Mouse (Mus musculus): Measurements from ENCODE around the gene Vps52. TPM values are rescaled to one million over a fixed set of nuclear protein-coding genes. Genes with fewer than 3 reads are reported as not detected.
"Not testable (repeated sequence)": the region's sequence is repeated elsewhere in the genome, so short reads cannot be mapped to it uniquely, and the experiment has no call there.

The Vps52 gene
- polyA plus RNA-seq, 1 experiment from 2014 or later: 69.6 TPM

DNA sequence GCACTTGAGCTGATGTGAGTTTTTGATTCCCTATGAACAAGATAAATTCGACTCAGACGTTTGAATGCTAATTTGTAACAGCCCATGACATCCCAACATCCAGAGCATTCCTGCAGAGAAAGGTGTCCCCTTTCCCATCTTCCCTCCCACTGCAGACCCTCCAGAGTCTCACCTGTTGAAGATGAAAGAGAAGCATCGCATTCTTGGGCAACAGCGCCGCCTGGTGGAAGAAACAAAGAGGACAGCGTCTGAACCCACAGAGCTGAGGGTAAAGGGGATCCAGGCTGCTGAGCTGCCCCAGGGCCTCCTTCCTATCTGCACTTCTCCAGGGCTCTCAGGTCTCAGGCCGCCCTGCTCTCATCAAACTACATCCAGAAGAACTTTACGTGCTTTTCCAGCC, 26.5 kb downstream of the Vps52 start:
- WGBS: 7% methylated on average over 8 of the region's 8 CpGs
- not testable (repeated sequence) for H3K9me3 ChIP-seq

DNA sequence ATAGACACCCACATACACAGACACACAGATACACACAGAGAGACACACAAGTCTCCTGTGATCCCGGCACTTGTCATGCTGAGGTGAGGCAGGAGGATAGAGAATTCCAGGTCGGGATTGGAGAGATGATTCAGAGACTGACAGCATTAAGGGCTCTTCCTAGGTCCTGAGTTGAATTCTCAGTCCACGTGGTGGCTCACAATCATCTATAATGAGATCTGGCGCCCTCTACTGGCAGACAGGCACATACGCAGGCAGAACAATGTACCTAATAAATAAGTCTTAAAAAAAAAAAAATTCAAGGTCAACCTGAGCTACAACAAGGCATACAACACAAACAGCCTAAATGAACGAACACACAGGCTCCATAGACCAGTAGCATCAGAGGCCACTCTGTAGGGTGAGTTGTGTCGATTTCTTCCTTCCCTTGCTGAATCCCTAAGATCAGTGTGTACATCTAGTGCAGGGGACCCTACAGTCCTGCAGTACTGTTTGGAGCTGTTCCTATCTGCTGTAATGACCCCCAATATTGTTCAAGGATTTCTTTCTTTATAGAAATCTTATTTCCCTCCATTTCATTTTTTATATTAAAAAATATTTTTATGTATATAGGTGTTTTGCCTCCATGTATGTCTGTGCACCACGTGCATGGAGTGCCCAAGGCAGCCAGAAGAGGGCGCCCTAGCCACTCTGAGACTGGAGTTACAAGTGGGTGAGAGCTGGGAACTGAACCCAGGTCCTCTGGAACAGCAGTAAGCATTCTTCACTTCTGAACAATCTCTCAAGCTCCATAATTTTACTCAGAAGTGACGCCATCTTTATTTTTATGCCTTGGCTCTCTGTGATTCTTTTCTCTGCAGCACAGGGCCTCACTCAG, 36.4 kb downstream of the Vps52 start:
- H3K4me1 ChIP-seq (replicated peaks): no peaks in the 10 kb centered on the region
- WGBS: 30% methylated on average over 10 of the region's 10 CpGs
- no peak overlapping the region for H3K4me2 ChIP-seq
- H3K36me3 ChIP-seq: no peaks in the 10 kb centered on the region
- H3K27me3 ChIP-seq: peaks cover 10% of the 10 kb centered on the region; the same call in 1 of the 2 replicates
- no peak for ATAC-seq (ENCODE audit: low FRiP score)
- 0 out of 2 replicates have a peak overlapping the region, but pooled peaks have one; percentile 8 for H3K27ac ChIP-seq
- no peak overlapping the region for H3K9ac ChIP-seq
- H3K4me3 ChIP-seq: no peak overlapping the region
- H3K9me3 ChIP-seq: no peaks in the 10 kb centered on the region

More for the DNA sequence above, 26.5 kb downstream of the Vps52 start:
- H3K4me2 ChIP-seq: peak overlapping the region; percentile 58
- peak overlapping the region; percentile 52 for H3K4me3 ChIP-seq
- ATAC-seq (ENCODE audit: low FRiP score); H3K36me3 ChIP-seq: not testable (repeated sequence)
- peaks cover 28% of the 10 kb centered on the region for H3K4me1 ChIP-seq (replicated peaks)
- H3K27me3 ChIP-seq: peaks cover 35% of the 10 kb centered on the region
- H3K27ac ChIP-seq: peak overlapping the region; percentile 93
- H3K9ac ChIP-seq: 0 out of 2 replicates have a peak overlapping the region, but pooled peaks have one; percentile 71

DNA sequence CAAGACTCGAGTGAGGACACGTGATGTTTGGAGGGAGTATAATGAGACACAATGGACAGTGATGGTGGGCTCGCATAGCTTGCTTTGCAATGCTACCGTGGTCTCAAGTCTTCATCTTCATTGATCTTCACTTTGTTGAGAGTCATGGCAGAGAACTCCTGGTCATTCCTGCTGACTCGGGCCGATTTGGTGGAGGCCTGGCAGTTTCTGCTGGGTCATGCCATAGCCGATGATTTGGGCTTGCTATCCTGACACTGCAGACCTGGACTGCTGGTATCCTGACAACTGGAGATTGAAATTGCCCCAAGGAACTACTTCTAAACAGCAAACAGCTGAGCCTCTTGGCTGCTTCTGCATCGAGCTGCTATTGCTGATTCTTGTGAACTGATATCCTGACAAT, 39.3 kb downstream of the Vps52 start:
- no peaks in the 10 kb centered on the region for H3K36me3 ChIP-seq
- H3K9me3 ChIP-seq: no peaks in the 10 kb centered on the region
- H3K27ac ChIP-seq: no peak overlapping the region
- H3K27me3 ChIP-seq: peaks cover 24% of the 10 kb centered on the region
- no peak overlapping the region for H3K4me3 ChIP-seq
- WGBS: 87% methylated on average over 8 of the region's 8 CpGs
- ATAC-seq (ENCODE audit: low FRiP score): no peak
- H3K4me2 ChIP-seq: no peak overlapping the region
- peaks cover 9% of the 10 kb centered on the region for H3K4me1 ChIP-seq (replicated peaks)
- no peak overlapping the region for H3K9ac ChIP-seq

DNA sequence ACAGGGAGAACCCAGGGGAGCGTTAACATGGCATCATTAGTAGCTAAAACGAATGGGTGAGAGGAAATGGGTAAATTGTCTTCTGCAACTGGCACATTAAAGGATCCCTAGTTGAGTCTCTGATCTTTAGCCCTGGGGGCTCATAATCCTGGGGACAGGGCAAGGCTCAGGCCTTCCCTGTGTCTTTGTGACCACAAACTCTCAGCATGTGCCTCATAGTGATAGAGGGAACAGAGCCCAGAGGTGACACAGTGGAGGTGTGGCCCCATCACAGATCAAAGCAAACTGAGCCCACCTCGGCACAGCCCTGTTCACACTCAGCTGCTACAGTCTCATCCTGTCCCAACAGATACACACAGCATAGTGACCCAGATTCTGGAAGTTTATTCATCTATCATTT, 40.0 kb downstream of the Vps52 start:
- Histone ChIP-seq H3K9ac (no peak overlapping the region), H3K4me1 (replicated peaks) (peaks cover 15% of the 10 kb centered on the region), H3K4me2 (no peak overlapping the region), H3K9me3 (no peaks in the 10 kb centered on the region), H3K27me3 (peaks cover 31% of the 10 kb centered on the region), H3K4me3 (no peak overlapping the region), H3K27ac (no peak overlapping the region), H3K36me3 (no peaks in the 10 kb centered on the region)
- WGBS: 73% methylated on average over 3 of the region's 3 CpGs
- ATAC-seq (ENCODE audit: low FRiP score): no peak

DNA sequence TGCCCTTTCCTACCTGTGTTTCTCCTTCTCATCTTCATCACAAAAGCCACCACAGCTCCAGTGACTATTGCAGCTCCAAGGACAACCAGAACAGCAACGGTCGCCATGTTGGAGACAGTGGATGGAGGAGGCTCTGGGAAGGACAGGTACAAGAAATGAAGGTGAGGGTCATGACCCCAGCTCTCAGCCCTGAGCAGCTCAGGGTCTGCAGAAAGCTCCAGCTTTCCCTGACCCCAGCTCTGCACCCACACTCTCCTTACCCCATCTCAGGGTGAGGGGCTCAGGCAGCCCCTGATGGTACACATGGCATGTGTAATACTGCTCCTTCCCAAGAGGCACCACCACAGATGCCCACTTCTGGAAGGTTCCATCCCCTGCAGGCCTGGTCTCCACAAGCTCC, 41.4 kb downstream of the Vps52 start:
- 88% methylated on average over 2 of the region's 2 CpGs for WGBS
- ATAC-seq (ENCODE audit: low FRiP score): not testable (repeated sequence)

DNA sequence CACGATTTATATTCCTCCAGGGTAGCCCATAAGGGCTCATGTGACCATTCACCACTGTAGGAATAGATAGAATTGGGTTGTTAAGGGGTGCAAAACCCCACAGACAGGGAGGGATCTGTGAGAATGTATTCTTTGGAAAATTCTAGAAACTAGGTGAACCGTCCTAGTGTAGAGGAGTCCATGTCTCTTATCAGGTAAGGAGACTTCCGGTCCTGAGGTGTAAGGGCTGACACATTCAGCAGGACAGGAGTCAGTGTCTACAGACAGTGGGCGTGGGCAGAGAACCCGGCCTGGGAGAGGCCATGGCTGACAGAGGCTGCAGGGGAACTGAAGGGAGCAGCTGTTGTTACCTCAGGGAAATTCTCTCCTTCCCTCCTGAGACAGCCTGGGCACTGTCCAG, 43.1 kb downstream of the Vps52 start:
- not testable (repeated sequence) for H3K9me3 ChIP-seq; H3K27ac ChIP-seq; H3K4me2 ChIP-seq; ATAC-seq (ENCODE audit: low FRiP score); H3K36me3 ChIP-seq; H3K4me3 ChIP-seq; H3K9ac ChIP-seq
- Histone ChIP-seq H3K27me3 (peaks cover 49% of the 10 kb centered on the region), H3K4me1 (replicated peaks) (peaks cover 15% of the 10 kb centered on the region)
- 69% methylated on average over 5 of the region's 5 CpGs for WGBS

More for the DNA sequence above, 41.4 kb downstream of the Vps52 start:
- not testable (repeated sequence) for H3K9ac ChIP-seq, H3K36me3 ChIP-seq, H3K4me2 ChIP-seq, H3K27ac ChIP-seq, H3K9me3 ChIP-seq, H3K4me3 ChIP-seq
- Histone ChIP-seq H3K4me1 (replicated peaks) (peaks cover 15% of the 10 kb centered on the region), H3K27me3 (peaks cover 45% of the 10 kb centered on the region)

DNA sequence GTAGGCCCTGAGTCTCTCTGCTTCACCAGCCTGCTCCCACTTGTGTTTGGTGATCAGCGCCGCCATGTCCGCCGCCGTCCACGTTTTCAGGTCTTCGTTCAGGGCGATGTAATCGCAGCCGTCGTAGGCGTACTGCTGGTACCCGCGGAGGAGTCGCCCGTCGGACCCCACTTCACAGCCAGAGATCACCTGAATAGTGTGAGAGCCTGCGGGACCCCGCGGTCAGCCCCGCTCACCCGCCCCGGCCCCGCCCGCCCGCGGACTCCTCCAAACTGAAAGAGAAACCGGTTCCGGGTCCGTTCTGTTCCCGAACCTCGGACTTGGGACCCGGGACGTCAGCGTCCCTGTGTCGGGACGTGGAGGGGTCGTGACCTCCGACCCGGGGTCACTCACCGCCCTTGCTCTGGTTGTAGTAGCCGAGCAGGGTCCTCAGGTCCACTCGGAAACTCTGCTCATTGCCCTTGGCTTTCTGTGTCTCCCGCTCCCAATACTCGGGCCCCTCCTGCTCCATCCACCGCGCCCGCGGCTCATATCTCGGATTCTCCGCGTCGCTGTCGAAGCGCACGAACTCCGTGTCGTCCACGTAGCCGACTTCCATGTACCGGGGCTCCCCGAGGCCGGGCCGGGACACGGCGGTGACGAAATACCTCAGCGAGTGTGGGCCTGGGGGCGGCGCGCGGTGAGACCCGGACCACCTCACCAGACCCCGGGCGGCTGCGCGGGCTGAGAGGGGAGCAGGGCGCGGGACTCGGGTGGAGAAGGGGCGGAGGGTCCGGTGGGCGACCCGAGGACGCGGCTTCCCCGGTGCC, 43.9 kb downstream of the Vps52 start:
- H3K9me3 ChIP-seq: no peaks in the 10 kb centered on the region
- H3K4me2 ChIP-seq: peak overlapping the region; percentile 93
- H3K36me3 ChIP-seq: no peaks in the 10 kb centered on the region
- H3K27ac ChIP-seq: no peak overlapping the region
- H3K4me1 ChIP-seq (replicated peaks): peaks cover 15% of the 10 kb centered on the region
- peak overlapping the region; percentile 69 for H3K9ac ChIP-seq
- 3% methylated on average over 76 of the region's 87 CpGs for WGBS
- H3K27me3 ChIP-seq: peaks cover 49% of the 10 kb centered on the region
- peak overlapping the region; percentile 52 for H3K4me3 ChIP-seq
- peak; percentile 69; the same call in 1 of the 2 replicates for ATAC-seq (ENCODE audit: low FRiP score)

DNA sequence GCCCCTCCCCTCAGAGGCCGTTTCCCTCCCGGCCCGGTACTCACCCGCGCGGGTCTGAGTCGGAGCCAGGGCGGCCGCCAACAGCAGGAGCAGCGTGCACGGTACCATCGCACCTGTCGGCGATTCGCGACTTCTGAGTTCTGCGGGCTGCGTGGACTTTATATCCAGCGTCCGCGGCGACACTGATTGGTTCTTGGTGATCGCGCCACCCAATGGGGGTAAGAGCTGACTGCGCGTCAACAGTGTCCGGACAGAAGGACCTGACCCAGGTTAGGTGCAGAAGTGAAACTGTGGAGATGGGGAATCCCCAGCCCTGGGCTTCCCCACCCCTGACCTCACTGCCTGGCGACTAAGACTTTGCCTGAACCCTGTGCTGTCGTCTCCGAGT, 44.5 kb downstream of the Vps52 start, which contains the start of gene H2-K1:
TSS of gene H2-K1 (minus strand) at position 198 of the 388 bp plus-strand sequence.
- H3K27ac ChIP-seq: no peak within 1 kb of the TSS
- no peaks in the 10 kb centered on the region for H3K9me3 ChIP-seq
- peaks cover 49% of the 10 kb centered on the region for H3K27me3 ChIP-seq
- H3K36me3 ChIP-seq: no peaks in the 10 kb centered on the region
- H3K4me3 ChIP-seq: peak within 1 kb of the TSS; percentile 52
- WGBS: under 1% methylated on average over 23 of the region's 30 CpGs
- ATAC-seq (ENCODE audit: low FRiP score): peak; percentile 72
- H3K9ac ChIP-seq: peak within 1 kb of the TSS; percentile 69
- H3K4me2 ChIP-seq: peak within 1 kb of the TSS; percentile 93
- H3K4me1 ChIP-seq (replicated peaks): peaks cover 15% of the 10 kb centered on the region

DNA sequence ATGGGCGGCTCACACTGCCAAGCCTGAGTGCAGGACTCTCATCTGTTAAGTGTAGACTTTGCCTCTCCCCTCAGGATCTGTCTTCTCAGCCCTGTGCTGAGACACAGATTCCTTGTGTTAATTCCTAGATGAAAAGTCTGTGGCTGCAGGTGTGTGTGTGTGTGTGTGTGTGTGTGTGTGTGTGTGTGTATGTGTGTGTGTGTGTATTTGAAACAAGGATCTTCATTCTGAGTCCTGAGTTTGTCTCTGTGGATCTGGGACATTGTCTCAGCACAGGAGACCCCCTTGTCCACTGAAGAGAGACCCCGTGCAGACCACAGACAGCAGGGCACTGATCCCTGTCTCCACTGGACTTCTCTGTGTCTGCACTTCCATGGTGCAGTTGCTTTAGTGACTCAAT, 45.2 kb downstream of the Vps52 start:
- H3K4me2 ChIP-seq; ATAC-seq (ENCODE audit: low FRiP score); H3K27ac ChIP-seq; H3K36me3 ChIP-seq; H3K4me3 ChIP-seq; H3K9me3 ChIP-seq; H3K9ac ChIP-seq: not testable (repeated sequence)
- 65% methylated on average over 2 of the region's 2 CpGs for WGBS
- H3K4me1 ChIP-seq (replicated peaks): peaks cover 15% of the 10 kb centered on the region
- H3K27me3 ChIP-seq: peaks cover 49% of the 10 kb centered on the region

DNA sequence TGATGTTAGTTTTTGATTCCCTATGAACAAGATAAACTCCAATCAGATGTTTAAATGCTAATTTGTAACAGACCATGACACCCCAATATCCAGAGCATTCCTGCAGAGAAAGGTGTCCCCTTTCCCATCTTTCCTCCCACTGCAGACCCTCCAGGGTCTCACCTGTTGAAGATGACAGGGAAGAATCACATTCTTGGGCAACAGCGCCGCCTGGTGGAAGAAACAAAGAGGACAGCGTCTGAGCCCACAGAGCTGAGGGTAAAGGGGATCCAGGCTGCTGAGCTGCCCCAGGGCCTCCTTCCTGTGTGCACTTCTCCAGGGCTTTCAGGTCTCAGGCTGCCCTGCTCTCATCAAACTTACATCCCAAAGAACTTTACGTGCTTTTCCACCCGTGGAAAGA, 47.8 kb downstream of the Vps52 start:
- H3K9ac ChIP-seq: no peak overlapping the region
- WGBS: 3% methylated on average over 5 of the region's 5 CpGs
- H3K9me3 ChIP-seq: no peaks in the 10 kb centered on the region
- H3K27me3 ChIP-seq: peaks cover 40% of the 10 kb centered on the region
- H3K27ac ChIP-seq: no peak overlapping the region
- no peak overlapping the region for H3K4me3 ChIP-seq
- peaks cover 15% of the 10 kb centered on the region for H3K4me1 ChIP-seq (replicated peaks)
- no peaks in the 10 kb centered on the region for H3K36me3 ChIP-seq
- H3K4me2 ChIP-seq: no peak overlapping the region
- no peak for ATAC-seq (ENCODE audit: low FRiP score)

DNA sequence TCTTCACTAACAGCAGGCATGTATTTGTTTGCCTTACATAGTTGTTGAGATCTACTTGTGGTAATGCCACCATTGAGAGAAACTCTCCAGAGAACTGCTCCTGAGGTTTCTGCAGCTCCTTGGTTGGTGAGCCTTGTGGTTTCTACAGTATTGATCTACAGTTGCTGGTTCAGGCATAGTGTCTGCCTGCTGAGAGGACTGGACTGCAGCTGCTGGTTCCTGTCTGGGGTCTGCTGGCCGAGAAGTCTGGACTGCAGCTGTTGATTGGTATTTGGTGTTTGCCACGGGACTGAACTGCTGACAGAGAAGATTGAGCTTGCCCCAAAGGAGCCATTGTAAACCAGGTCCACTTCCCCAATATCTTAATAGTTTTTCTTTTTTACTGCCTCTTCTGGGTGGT, 51.0 kb downstream of the Vps52 start:
- WGBS: 54% methylated on average over 2 of the region's 2 CpGs
- ATAC-seq (ENCODE audit: low FRiP score): no peak
- no peak overlapping the region for H3K27ac ChIP-seq
- no peak overlapping the region for H3K4me2 ChIP-seq
- no peak overlapping the region for H3K9ac ChIP-seq
- no peaks in the 10 kb centered on the region for H3K9me3 ChIP-seq
- no peaks in the 10 kb centered on the region for H3K4me1 ChIP-seq (replicated peaks)
- peaks cover 9% of the 10 kb centered on the region for H3K27me3 ChIP-seq
- no peaks in the 10 kb centered on the region for H3K36me3 ChIP-seq
- no peak overlapping the region for H3K4me3 ChIP-seq

DNA sequence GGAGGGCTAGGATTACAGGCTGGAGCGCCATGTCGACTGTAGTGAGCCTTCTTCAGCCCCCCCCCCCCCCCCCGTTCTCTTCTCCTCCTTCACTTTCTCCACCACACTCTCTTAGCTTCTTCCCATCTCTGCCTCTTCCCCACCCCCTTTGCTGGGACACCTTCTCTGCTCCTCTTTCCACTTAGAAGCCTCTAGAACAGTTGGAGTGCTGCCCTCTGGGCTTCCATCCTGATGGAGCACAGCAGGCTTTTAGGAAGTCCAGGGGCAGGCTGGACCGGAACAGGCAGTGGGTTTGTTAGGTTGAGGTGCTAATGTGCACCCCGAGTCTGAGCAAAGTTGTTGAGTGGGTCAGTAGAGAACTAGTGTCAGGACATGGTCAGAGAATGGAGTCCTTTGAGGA, 54.5 kb downstream of the Vps52 start:
- WGBS: 73% methylated on average over 5 of the region's 5 CpGs
- Histone ChIP-seq H3K9ac (no peak overlapping the region), H3K4me1 (replicated peaks) (no peaks in the 10 kb centered on the region), H3K27ac (no peak overlapping the region), H3K27me3 (no peaks in the 10 kb centered on the region), H3K36me3 (peaks cover 4% of the 10 kb centered on the region; the same call in 1 of the 2 replicates), H3K4me3 (no peak overlapping the region), H3K9me3 (no peaks in the 10 kb centered on the region), H3K4me2 (no peak overlapping the region)
- ATAC-seq (ENCODE audit: low FRiP score): no peak

Measured in hindbrain, embryonic 13.5 days (tissue).